Mouse (Mus musculus) spleen, adult 2 months (tissue): ENCODE measurements around the gene Opn1sw.

ENCODE experiments used
- CTCF ChIP-seq: fragments of 200-500 bp; IDR thresholded peaks from 2 replicates; pipeline ENCODE4 v1.5.1; 2011; ENCODE audit warnings: mild to moderate bottlenecking, inconsistent platforms; ENCODE audit not compliant: insufficient read depth, insufficient read length, insufficient replicate concordance; ENCODE audit errors: extremely low read depth
- POLR2A ChIP-seq: fragments of 200-500 bp; IDR thresholded peaks from 2 replicates; pipeline ENCODE4 v1.6.1; 2011; ENCODE audit warnings: low read depth, low read length, inconsistent platforms

- TF ChIP-seq POLR2A (no peak), CTCF (no peak)
These were observed 45.0 kb upstream of the Opn1sw start, which contains the start of gene Flnc for GRCm38 (mm10) chr6:29433038-29433803.
